Mouse (Mus musculus): ENCODE results near the gene Dlx1.

The Dlx1 gene

GRCm38 (mm10) chr2:71528714-71529510 is 999 bp downstream of the Dlx1 start:
- DNase-seq, result peak; percentile 54

GRCm38 (mm10) chr2:71529511-71530351 is 1.8 kb downstream of the Dlx1 start:
- DNase-seq, result peak; percentile 76

- DNase-seq, result peak; percentile 40
These were observed 2.6 kb downstream of the Dlx1 start for GRCm38 (mm10) chr2:71530391-71531123.

- DNase-seq, result no peak
These were observed 3.2 kb downstream of the Dlx1 start for GRCm38 (mm10) chr2:71531124-71531590.

- peak; percentile 39 for DNase-seq
These were observed 4.4 kb downstream of the Dlx1 start for GRCm38 (mm10) chr2:71531990-71532970.

- DNase-seq, result no peak
These were observed 5.2 kb downstream of the Dlx1 start for GRCm38 (mm10) chr2:71533094-71533493.

- DNase-seq, result no peak
These were observed 6.5 kb downstream of the Dlx1 start for GRCm38 (mm10) chr2:71534242-71535052.

GRCm38 (mm10) chr2:71540611-71541417 is 12.9 kb downstream of the Dlx1 start:
- DNase-seq, result peak; percentile 59

GRCm38 (mm10) chr2:71541418-71542226 is 13.7 kb downstream of the Dlx1 start:
- peak; percentile 25 for DNase-seq

GRCm38 (mm10) chr2:71542227-71542815 is 14.4 kb downstream of the Dlx1 start:
- no peak for DNase-seq

GRCm38 (mm10) chr2:71542816-71543301 is 14.9 kb downstream of the Dlx1 start:
- DNase-seq, result peak; percentile 33

- no peak for DNase-seq
These were observed 15.6 kb downstream of the Dlx1 start for GRCm38 (mm10) chr2:71543531-71543930.

- DNase-seq, result no peak
These were observed 16.0 kb downstream of the Dlx1 start for GRCm38 (mm10) chr2:71543948-71544347.

GRCm38 (mm10) chr2:71544391-71545285 is 16.7 kb downstream of the Dlx1 start:
- DNase-seq, result peak; percentile 57

- peak; percentile 47 for DNase-seq
These were observed 17.5 kb downstream of the Dlx1 start for GRCm38 (mm10) chr2:71545401-71545881.

- DNase-seq, result peak; percentile 62
These were observed 18.1 kb downstream of the Dlx1 start for GRCm38 (mm10) chr2:71545882-71546639.
